Mouse (Mus musculus) bone marrow macrophage, adult 2 months (primary cell): ENCODE results near the gene Ift27.

Experiments used
- CTCF ChIP-seq: IDR thresholded peaks from 2 replicates; pipeline ENCODE4 v1.5.1; 2012; ENCODE audit warnings: low read depth, mild to moderate bottlenecking, low read length, moderate library complexity
- POLR2A ChIP-seq: IDR thresholded peaks from 2 replicates; pipeline ENCODE4 v1.6.1; 2012; ENCODE audit warnings: mild to moderate bottlenecking, low read depth, low read length, borderline replicate concordance

- TF ChIP-seq POLR2A (no peak), CTCF (no peak)
Measured at GRCm38 (mm10) chr15:78140226-78140625, 33.7 kb downstream of the Ift27 start.
